Mouse (Mus musculus) lung, adult 2 months (tissue): ENCODE results near the gene Crybg2.

ENCODE experiments used
- CTCF ChIP-seq: fragments of 200-500 bp; IDR thresholded peaks from 2 replicates; pipeline ENCODE4 v1.5.1; 2011; ENCODE audit warnings: mild to moderate bottlenecking, low read length, control low read depth; ENCODE audit not compliant: insufficient read depth
- POLR2A ChIP-seq: fragments of 200-500 bp; IDR thresholded peaks from 2 replicates; pipeline ENCODE4 v1.6.1; 2011; ENCODE audit warnings: low read depth, mild to moderate bottlenecking, control low read depth, low read length, borderline replicate concordance; ENCODE audit errors: extremely low read depth

DNA sequence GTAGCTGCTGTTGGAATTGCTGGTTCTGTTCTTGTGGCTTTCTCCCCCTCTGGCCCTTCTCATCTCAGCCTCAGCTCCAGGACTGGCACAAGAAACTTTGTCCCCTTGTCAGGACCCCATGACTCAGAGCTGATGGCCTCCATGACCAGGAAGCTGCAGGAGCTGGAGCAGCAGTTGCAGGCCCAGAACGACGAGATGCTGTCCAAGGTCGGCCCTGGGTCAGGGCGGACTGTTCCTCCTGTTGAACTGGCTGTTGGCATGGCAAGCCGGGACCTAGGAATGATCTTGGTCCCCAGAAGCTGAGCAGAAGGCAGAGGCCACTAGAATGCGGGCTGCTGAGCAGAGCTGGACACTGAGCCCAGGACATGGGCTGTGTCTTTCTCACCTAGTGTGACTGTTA lies 51.8 kb downstream of the Crybg2 start:
- TF ChIP-seq CTCF, result no peak
- TF ChIP-seq POLR2A, result no peak
